Mouse (Mus musculus) G1E (cell line): Measurements from ENCODE around the gene Lrrn4.

Experiments used
- CTCF ChIP-seq: IDR thresholded peaks from 2 replicates; pipeline ENCODE4 v1.5.1; 2012; ENCODE audit warnings: low read depth, low read length, inconsistent platforms, mixed read lengths
- GATA2 ChIP-seq: IDR thresholded peaks from 2 replicates; pipeline ENCODE4 v1.6.1; 2012; ENCODE audit warnings: low read depth, low read length, inconsistent platforms, borderline replicate concordance

DNA sequence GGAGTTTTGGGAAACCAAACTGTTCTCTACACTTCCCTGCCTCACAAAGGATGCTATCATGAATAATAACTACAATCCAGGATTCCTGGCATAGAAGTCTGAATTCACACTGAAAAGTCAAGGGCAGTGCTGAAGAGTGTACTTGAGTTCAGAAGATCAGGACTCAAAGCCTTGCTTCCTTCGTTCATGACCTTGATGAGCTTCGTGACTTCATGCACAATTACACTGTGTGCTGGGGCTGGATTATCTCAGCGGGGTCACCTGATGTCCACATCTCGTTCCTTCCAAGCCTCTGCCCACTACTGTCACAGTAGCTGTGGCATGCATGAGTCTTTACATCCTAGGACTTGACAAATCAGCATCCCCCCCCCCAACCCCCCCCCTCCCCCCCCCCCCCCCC lies 20.9 kb upstream of the Lrrn4 start:
- TF ChIP-seq CTCF (no peak), GATA2 (no peak)
